Mouse (Mus musculus) natural killer cell, adult 2 months (primary cell): Measurements from ENCODE around the gene Pla2g2d.

Source experiments
- DNase-seq, 2 experiments: peaks; one replicate each; pipeline ENCODE4 v3.0.0; 2022; ENCODE audit warnings: low spot score in 2 of 2

Gene Pla2g2d

DNA sequence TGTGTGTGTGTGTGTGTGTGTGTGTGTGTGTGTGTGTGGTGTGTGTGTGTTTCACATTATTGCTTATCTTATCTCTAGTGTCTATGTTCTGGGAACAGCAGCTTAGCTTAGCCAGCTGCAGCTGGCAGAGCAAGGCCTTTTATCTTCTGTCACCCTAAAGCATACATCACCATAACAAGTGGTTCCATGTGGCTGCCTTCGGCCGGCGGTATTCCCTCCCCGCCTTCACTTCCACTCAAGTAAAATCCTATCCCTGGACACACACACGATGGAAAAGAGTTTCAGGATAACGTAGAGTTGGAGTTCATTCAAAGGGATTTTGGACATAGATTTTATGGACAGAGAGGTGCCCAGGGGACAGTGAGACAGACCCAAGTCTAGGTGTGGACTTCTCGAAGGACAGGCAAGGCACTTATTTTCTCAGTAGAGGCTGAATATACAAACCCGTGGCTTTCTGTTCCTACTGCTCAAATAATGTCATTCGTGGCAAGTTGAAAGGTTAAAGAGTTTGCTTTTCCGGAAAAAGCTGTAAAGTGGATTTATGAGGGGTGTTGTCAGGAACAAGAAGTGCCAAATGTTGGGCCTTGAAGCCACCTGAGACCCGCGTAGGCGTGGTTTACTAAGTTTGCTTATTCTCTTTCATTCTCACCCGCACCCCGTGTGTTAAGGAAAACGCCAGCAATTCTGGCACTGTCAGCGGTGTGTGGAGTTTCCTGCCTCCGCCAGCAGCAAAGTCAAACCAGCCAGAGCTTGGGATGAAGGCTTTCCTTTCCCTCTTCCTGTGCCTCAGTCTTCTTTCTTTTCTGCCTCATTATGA is 50.4 kb downstream of the Pla2g2d start:
- DNase-seq, result no peak

DNA sequence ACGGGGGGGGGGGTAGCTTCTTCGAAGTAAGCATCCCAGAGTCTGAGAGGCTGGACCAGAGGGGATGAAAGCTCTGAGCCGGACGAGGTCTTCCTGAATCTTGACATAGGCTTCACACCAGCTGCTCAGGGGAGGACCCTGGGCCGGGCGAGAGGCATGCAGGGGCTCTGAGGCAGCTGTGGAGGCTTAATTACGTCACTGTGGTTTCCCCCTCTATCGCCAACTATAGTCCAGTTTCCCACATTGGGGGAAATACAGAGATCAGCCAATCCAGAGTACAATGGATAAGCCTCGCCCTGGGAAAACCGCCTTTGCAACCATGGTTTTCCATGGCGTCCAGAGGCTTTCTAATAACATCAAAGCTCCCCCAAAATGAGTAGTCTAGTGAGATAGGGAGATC is 51.6 kb downstream of the Pla2g2d start:
- DNase-seq, result no peak
